Mouse (Mus musculus): Measurements from ENCODE around the gene Zc2hc1c. TPM values are rescaled to one million over a fixed set of nuclear protein-coding genes. Genes with fewer than 3 reads are reported as not detected.

Zc2hc1c gene
- polyA plus RNA-seq, 1 experiment: 1.7 TPM

GRCm38 (mm10) chr12:85344252-85344651 lies 55.9 kb downstream of the Zc2hc1c start:
- H3K4me3 ChIP-seq (replicated peaks; ENCODE audit: extremely low read depth, low read depth, low read length): no peak overlapping the region
- 64% methylated on average over 7 of the region's 7 CpGs for WGBS
- DNase-seq: no peak

GRCm38 (mm10) chr12:85345559-85345958 lies 57.2 kb downstream of the Zc2hc1c start:
- TF ChIP-seq POLR2A (IDR thresholded peaks at IDR 0.05; ENCODE audit: borderline replicate concordance, extremely low read depth, low read depth, low read length) (no peak), CTCF (IDR thresholded peaks at IDR 0.05; ENCODE audit: insufficient read depth, low read length) (no peak)
- WGBS: 79% methylated on average over 6 of the region's 6 CpGs

More at GRCm38 (mm10) chr12:85344252-85344651, 55.9 kb downstream of the Zc2hc1c start:
- peaks cover 16% of the 10 kb centered on the region for H3K4me1 ChIP-seq (ENCODE audit: control insufficient read depth, insufficient read depth, low read length)
- no peak for TF ChIP-seq CTCF (IDR thresholded peaks at IDR 0.05; ENCODE audit: insufficient read depth, low read length)
- no peak for TF ChIP-seq POLR2A (IDR thresholded peaks at IDR 0.05; ENCODE audit: borderline replicate concordance, extremely low read depth, low read depth, low read length)

GRCm38 (mm10) chr12:85346374-85346773 lies 58.0 kb downstream of the Zc2hc1c start:
- no peak for TF ChIP-seq POLR2A (IDR thresholded peaks at IDR 0.05; ENCODE audit: borderline replicate concordance, extremely low read depth, low read depth, low read length)
- peak; percentile 21; the same call in 1 of the 2 replicates for TF ChIP-seq CTCF (IDR thresholded peaks at IDR 0.05; ENCODE audit: insufficient read depth, low read length)
- 40% methylated on average over 3 of the region's 3 CpGs for WGBS
- no peak for DNase-seq

More at GRCm38 (mm10) chr12:85345559-85345958, 57.2 kb downstream of the Zc2hc1c start:
- Histone ChIP-seq H3K4me3 (replicated peaks; ENCODE audit: extremely low read depth, low read depth, low read length) (no peak overlapping the region), H3K4me1 (ENCODE audit: control insufficient read depth, insufficient read depth, low read length) (peaks cover 15% of the 10 kb centered on the region)
- DNase-seq: no peak

GRCm38 (mm10) chr12:85347196-85347595 lies 58.8 kb downstream of the Zc2hc1c start:
- TF ChIP-seq CTCF (IDR thresholded peaks at IDR 0.05; ENCODE audit: insufficient read depth, low read length) (no peak), POLR2A (IDR thresholded peaks at IDR 0.05; ENCODE audit: borderline replicate concordance, extremely low read depth, low read depth, low read length) (no peak)
- 58% methylated on average over 3 of the region's 3 CpGs for WGBS
- no peak overlapping the region for H3K4me3 ChIP-seq (replicated peaks; ENCODE audit: extremely low read depth, low read depth, low read length)
- peaks cover 19% of the 10 kb centered on the region for H3K4me1 ChIP-seq (ENCODE audit: control insufficient read depth, insufficient read depth, low read length)
- no peak for DNase-seq

More at GRCm38 (mm10) chr12:85346374-85346773, 58.0 kb downstream of the Zc2hc1c start:
- Histone ChIP-seq H3K4me3 (replicated peaks; ENCODE audit: extremely low read depth, low read depth, low read length) (no peak overlapping the region), H3K4me1 (ENCODE audit: control insufficient read depth, insufficient read depth, low read length) (peaks cover 19% of the 10 kb centered on the region)

- no peak for TF ChIP-seq POLR2A (IDR thresholded peaks at IDR 0.05; ENCODE audit: borderline replicate concordance, extremely low read depth, low read depth, low read length)
- no peak overlapping the region for H3K4me3 ChIP-seq (replicated peaks; ENCODE audit: extremely low read depth, low read depth, low read length)
- 33% methylated on average over 6 of the region's 6 CpGs for WGBS
- DNase-seq: no peak
- peaks cover 19% of the 10 kb centered on the region for H3K4me1 ChIP-seq (ENCODE audit: control insufficient read depth, insufficient read depth, low read length)
These were observed 59.9 kb downstream of the Zc2hc1c start for GRCm38 (mm10) chr12:85348338-85348737.

Other genes starting within 250 kb of the Zc2hc1c start
- 2.6 and 2.8 TPM in 2 replicates for gene Prox2, start 177.8 kb upstream of the Zc2hc1c start, polyA plus RNA-seq (2012; rRNA removed)
- gene Dlst, start 177.8 kb upstream of the Zc2hc1c start, polyA plus RNA-seq (2012; rRNA removed): 62.8 and 88.7 TPM in 2 replicates
- gene Rps6kl1, start 137.3 kb upstream of the Zc2hc1c start, polyA plus RNA-seq (2012; rRNA removed): 1.1 and 1.4 TPM in 2 replicates
- 3.0 and 3.6 TPM in 2 replicates for gene Pgf, start 110.8 kb upstream of the Zc2hc1c start, polyA plus RNA-seq (2012; rRNA removed)
- 92.1 and 92.6 TPM in 2 replicates for gene Eif2b2, start 69.1 kb upstream of the Zc2hc1c start, polyA plus RNA-seq (2012; rRNA removed)
- 3.7 and 5.5 TPM in 2 replicates for gene Mlh3, start 18.0 kb upstream of the Zc2hc1c start, polyA plus RNA-seq (2012; rRNA removed)
- 6.3 and 8.7 TPM in 2 replicates for gene Acyp1, start 153 bp upstream of the Zc2hc1c start, polyA plus RNA-seq (2012; rRNA removed)
- 32.7 and 39.7 TPM in 2 replicates for gene Nek9, start 50.8 kb downstream of the Zc2hc1c start, polyA plus RNA-seq (2012; rRNA removed)
- 227 and 239 TPM in 2 replicates for gene Tmed10, start 86.3 kb downstream of the Zc2hc1c start, polyA plus RNA-seq (2012; rRNA removed)
- 37.8 and 55.0 TPM in 2 replicates for gene Fos, start 185.3 kb downstream of the Zc2hc1c start, polyA plus RNA-seq (2012; rRNA removed)

All from lung, adult 2 months (tissue).